Mouse (Mus musculus): ENCODE data around the gene Gm7247.

- TF ChIP-seq CTCF (IDR thresholded peaks at IDR 0.05; ENCODE audit: low read depth, low read length) (no peak), POLR2A (IDR thresholded peaks at IDR 0.05; ENCODE audit: extremely low read depth, insufficient read depth, low read length) (no peak)
These were observed 21.2 kb downstream of the Gm7247 start for GRCm38 (mm10) chr14:51382805-51383204.

Measured in liver, adult 2 months (tissue).